Mouse (Mus musculus): ENCODE measurements around the gene Rela. TPM values are rescaled to one million over a fixed set of nuclear protein-coding genes. Genes with fewer than 3 reads are reported as not detected.

Rela gene
- total and polyA plus RNA-seq, 3 experiments = 37.9 to 108 (median 60.7) TPM

GRCm38 (mm10) chr19:5665465-5665864 lies 28.2 kb downstream of the Rela start:
- peak; percentile 88 for DNase-seq (ENCODE audit: low spot score)

GRCm38 (mm10) chr19:5666386-5666785 lies 29.1 kb downstream of the Rela start:
- Histone ChIP-seq H3K4me1 (ENCODE audit: insufficient read depth, low read depth, low read length) (peaks cover 70% of the 10 kb centered on the region), H3K4me3 (ENCODE audit: low read depth, low read length) (peak overlapping the region; percentile 60; the same call in 1 of the 2 replicates), H3K36me3 (replicated peaks) (peaks cover 89% of the 10 kb centered on the region)

More at GRCm38 (mm10) chr19:5665465-5665864, 28.2 kb downstream of the Rela start:
- Histone ChIP-seq H3K4me1 (ENCODE audit: insufficient read depth, low read depth, low read length) (peaks cover 79% of the 10 kb centered on the region), H3K4me3 (ENCODE audit: low read depth, low read length) (peak overlapping the region; percentile 60; the same call in 1 of the 2 replicates), H3K27me3 (ENCODE audit: insufficient read depth, low read length) (no peaks in the 10 kb centered on the region; the same call in 1 of the 2 replicates), H3K9me3 (replicated peaks) (no peaks in the 10 kb centered on the region), H3K36me3 (replicated peaks) (peaks cover 89% of the 10 kb centered on the region)
- peak; percentile 65 for ATAC-seq (ENCODE audit: extremely low read depth, insufficient number of reproducible peaks, low FRiP score, poor library complexity, severe bottlenecking)
- peak; percentile 82; the same call in 1 of the 2 replicates for TF ChIP-seq TAL1 (conservative IDR thresholded peaks at IDR 0.05; ENCODE audit: low read depth, low read length)
- TF ChIP-seq GATA2 (IDR thresholded peaks at IDR 0.05; ENCODE audit: borderline replicate concordance, low read depth, low read length) = no peak

GRCm38 (mm10) chr19:5668372-5668771 lies 31.1 kb downstream of the Rela start:
- Histone ChIP-seq H3K27me3 (ENCODE audit: insufficient read depth, low read length) (no peaks in the 10 kb centered on the region; the same call in 1 of the 2 replicates), H3K9me3 (replicated peaks) (no peaks in the 10 kb centered on the region), H3K36me3 (replicated peaks) (peaks cover 95% of the 10 kb centered on the region), H3K4me1 (ENCODE audit: insufficient read depth, low read depth, low read length) (peaks cover 56% of the 10 kb centered on the region), H3K4me3 (ENCODE audit: low read depth, low read length) (no peak overlapping the region)
- ATAC-seq (ENCODE audit: extremely low read depth, insufficient number of reproducible peaks, low FRiP score, poor library complexity, severe bottlenecking) = no peak
- TF ChIP-seq TAL1 (conservative IDR thresholded peaks at IDR 0.05; ENCODE audit: low read depth, low read length) = no peak
- TF ChIP-seq GATA1 (IDR thresholded peaks at IDR 0.05; ENCODE audit: borderline replicate concordance, low read length) = no peak
- TF ChIP-seq CTCF (IDR thresholded peaks at IDR 0.05; ENCODE audit: low read depth, low read length) = no peak
- no peak for TF ChIP-seq POLR2AphosphoS5 (IDR thresholded peaks at IDR 0.05; ENCODE audit: insufficient replicate concordance, low read depth, low read length)
- no peak for TF ChIP-seq GATA2 (IDR thresholded peaks at IDR 0.05; ENCODE audit: borderline replicate concordance, low read depth, low read length)
- DNase-seq (ENCODE audit: low spot score) = no peak

More at GRCm38 (mm10) chr19:5666386-5666785, 29.1 kb downstream of the Rela start:
- TF ChIP-seq CTCF (IDR thresholded peaks at IDR 0.05; ENCODE audit: low read depth, low read length) (no peak), GATA2 (IDR thresholded peaks at IDR 0.05; ENCODE audit: borderline replicate concordance, low read depth, low read length) (no peak), TAL1 (conservative IDR thresholded peaks at IDR 0.05; ENCODE audit: low read depth, low read length) (no peak), GATA1 (IDR thresholded peaks at IDR 0.05; ENCODE audit: borderline replicate concordance, low read length) (no peak), POLR2AphosphoS5 (IDR thresholded peaks at IDR 0.05; ENCODE audit: insufficient replicate concordance, low read depth, low read length) (no peak)
- ATAC-seq (ENCODE audit: extremely low read depth, insufficient number of reproducible peaks, low FRiP score, poor library complexity, severe bottlenecking) = no peak
- no peaks in the 10 kb centered on the region for H3K9me3 ChIP-seq (replicated peaks)
- no peaks in the 10 kb centered on the region; the same call in 1 of the 2 replicates for H3K27me3 ChIP-seq (ENCODE audit: insufficient read depth, low read length)
- no peak for DNase-seq (ENCODE audit: low spot score)

- Histone ChIP-seq H3K4me3 (ENCODE audit: low read depth, low read length) (no peak overlapping the region), H3K9me3 (replicated peaks) (no peaks in the 10 kb centered on the region), H3K4me1 (ENCODE audit: insufficient read depth, low read depth, low read length) (peaks cover 16% of the 10 kb centered on the region), H3K36me3 (replicated peaks) (peaks cover 94% of the 10 kb centered on the region), H3K27me3 (ENCODE audit: insufficient read depth, low read length) (no peaks in the 10 kb centered on the region)
- DNase-seq (ENCODE audit: low spot score) = no peak
- TF ChIP-seq TAL1 (conservative IDR thresholded peaks at IDR 0.05; ENCODE audit: low read depth, low read length) (no peak), POLR2AphosphoS5 (IDR thresholded peaks at IDR 0.05; ENCODE audit: insufficient replicate concordance, low read depth, low read length) (no peak), CTCF (IDR thresholded peaks at IDR 0.05; ENCODE audit: low read depth, low read length) (no peak), GATA2 (IDR thresholded peaks at IDR 0.05; ENCODE audit: borderline replicate concordance, low read depth, low read length) (no peak), GATA1 (IDR thresholded peaks at IDR 0.05; ENCODE audit: borderline replicate concordance, low read length) (no peak)
- ATAC-seq (ENCODE audit: extremely low read depth, insufficient number of reproducible peaks, low FRiP score, poor library complexity, severe bottlenecking) = no peak
These were observed 43.1 kb downstream of the Rela start for GRCm38 (mm10) chr19:5680432-5680831.

GRCm38 (mm10) chr19:5684236-5684635 lies 47.0 kb downstream of the Rela start:
- TF ChIP-seq GATA1 (IDR thresholded peaks at IDR 0.05; ENCODE audit: borderline replicate concordance, low read length) (no peak), TAL1 (conservative IDR thresholded peaks at IDR 0.05; ENCODE audit: low read depth, low read length) (no peak), CTCF (IDR thresholded peaks at IDR 0.05; ENCODE audit: low read depth, low read length) (no peak), GATA2 (IDR thresholded peaks at IDR 0.05; ENCODE audit: borderline replicate concordance, low read depth, low read length) (no peak), POLR2AphosphoS5 (IDR thresholded peaks at IDR 0.05; ENCODE audit: insufficient replicate concordance, low read depth, low read length) (no peak)
- H3K9me3 ChIP-seq (replicated peaks) = no peaks in the 10 kb centered on the region
- no peak for ATAC-seq (ENCODE audit: extremely low read depth, insufficient number of reproducible peaks, low FRiP score, poor library complexity, severe bottlenecking)

GRCm38 (mm10) chr19:5684985-5685384 lies 47.7 kb downstream of the Rela start:
- Histone ChIP-seq H3K4me3 (ENCODE audit: low read depth, low read length) (no peak overlapping the region; the same call in 1 of the 2 replicates), H3K27me3 (ENCODE audit: insufficient read depth, low read length) (no peaks in the 10 kb centered on the region), H3K4me1 (ENCODE audit: insufficient read depth, low read depth, low read length) (peaks cover 39% of the 10 kb centered on the region), H3K9me3 (replicated peaks) (no peaks in the 10 kb centered on the region), H3K36me3 (replicated peaks) (peaks cover 74% of the 10 kb centered on the region)
- no peak for DNase-seq (ENCODE audit: low spot score)
- TF ChIP-seq CTCF (IDR thresholded peaks at IDR 0.05; ENCODE audit: low read depth, low read length) = no peak
- no peak for TF ChIP-seq GATA1 (IDR thresholded peaks at IDR 0.05; ENCODE audit: borderline replicate concordance, low read length)
- no peak for TF ChIP-seq POLR2AphosphoS5 (IDR thresholded peaks at IDR 0.05; ENCODE audit: insufficient replicate concordance, low read depth, low read length)
- TF ChIP-seq GATA2 (IDR thresholded peaks at IDR 0.05; ENCODE audit: borderline replicate concordance, low read depth, low read length) = no peak
- no peak for TF ChIP-seq TAL1 (conservative IDR thresholded peaks at IDR 0.05; ENCODE audit: low read depth, low read length)
- no peak for ATAC-seq (ENCODE audit: extremely low read depth, insufficient number of reproducible peaks, low FRiP score, poor library complexity, severe bottlenecking)

More at GRCm38 (mm10) chr19:5684236-5684635, 47.0 kb downstream of the Rela start:
- Histone ChIP-seq H3K27me3 (ENCODE audit: insufficient read depth, low read length) (no peaks in the 10 kb centered on the region), H3K4me3 (ENCODE audit: low read depth, low read length) (no peak overlapping the region), H3K36me3 (replicated peaks) (peaks cover 82% of the 10 kb centered on the region), H3K4me1 (ENCODE audit: insufficient read depth, low read depth, low read length) (peaks cover 36% of the 10 kb centered on the region)
- DNase-seq (ENCODE audit: low spot score) = no peak
